Mouse (Mus musculus) hindbrain, embryonic 15.5 days (tissue): Measurements from ENCODE around the gene Cd300lg. TPM values are rescaled to one million over a fixed set of nuclear protein-coding genes. Genes with fewer than 3 reads are reported as not detected.
A peak's percentile ranks its signal among the peaks of the same experiment; 100 is the strongest.

Source experiments
- ATAC-seq: fragments of 200-750 bp; cut with Nextera tagmentation; 2 replicates; pipeline ENCODE4 v1.8.0; 2017; ENCODE audit warnings: low read depth, moderate number of reproducible peaks, moderate TSS enrichment; ENCODE audit not compliant: low FRiP score
- H3K27ac ChIP-seq: fragments of 300-500 bp; sonication (generic); replicated peaks from 2 replicates; pipeline ENCODE4 v1.5.1; 2015; ENCODE audit warnings: mild to moderate bottlenecking, inconsistent platforms
- H3K27me3 ChIP-seq: fragments of 300-500 bp; sonication (generic); 2 replicates; pipeline ENCODE4 v1.6.1; 2015; ENCODE audit warnings: control low read depth, inconsistent platforms
- H3K36me3 ChIP-seq: fragments of 300-500 bp; sonication (generic); 2 replicates; pipeline ENCODE4 v1.6.1; 2015; ENCODE audit warnings: control low read depth, inconsistent platforms
- H3K4me1 ChIP-seq: fragments of 300-500 bp; sonication (generic); replicated peaks from 2 replicates; pipeline ENCODE4 v1.6.1; 2015; ENCODE audit warnings: control low read depth, inconsistent platforms
- H3K4me2 ChIP-seq: fragments of 300-500 bp; sonication (generic); 2 replicates; pipeline ENCODE4 v1.6.1; 2015; ENCODE audit warnings: moderate library complexity, mild to moderate bottlenecking, inconsistent platforms
- H3K4me3 ChIP-seq: fragments of 300-500 bp; sonication (generic); 2 replicates; pipeline ENCODE4 v1.5.1; 2015; ENCODE audit warnings: mild to moderate bottlenecking, inconsistent platforms
- H3K9ac ChIP-seq: fragments of 300-500 bp; sonication (generic); 2 replicates; pipeline ENCODE4 v1.6.1; 2015; ENCODE audit warnings: inconsistent platforms
- H3K9me3 ChIP-seq: fragments of 300-500 bp; sonication (generic); 2 replicates; pipeline ENCODE4 v1.6.1; 2016; ENCODE audit warnings: control low read depth, inconsistent platforms
- WGBS: fragments of 180-500 bp; shearing (Covaris S2); methylation state at CpG from one replicate; pipeline ENCODE4 v1.1.7; 2015; 5-methylcytosine and 5-hydroxymethylcytosine counted together
- polyA plus RNA-seq: library from polyadenylated mRNA; unstranded; fragments of >200 nt; fragmentation: Nextera tagmentation; extraction: Ambion mirVana; gene quantifications from 2 replicates; pipeline ENCODE4 v1.2.1, GENCODE M21; 2015

Gene Cd300lg
- polyA plus RNA-seq, 1 experiment from 2014 or later: 0.43 TPM

- Histone ChIP-seq H3K9me3 (no peaks in the 10 kb centered on the region), H3K9ac (no peak overlapping the region), H3K4me1 (peaks cover 9% of the 10 kb centered on the region), H3K4me3 (no peak overlapping the region), H3K27me3 (no peaks in the 10 kb centered on the region), H3K36me3 (no peaks in the 10 kb centered on the region), H3K4me2 (no peak overlapping the region), H3K27ac (no peak overlapping the region)
- 73% methylated on average over 4 of the region's 4 CpGs for WGBS
- ATAC-seq: no peak
Measured at GRCm38 (mm10) chr11:102040646-102041045, 663 bp upstream of the Cd300lg start.

GRCm38 (mm10) chr11:102042971-102043370 lies 1.7 kb downstream of the Cd300lg start:
- Histone ChIP-seq H3K27ac (no peak overlapping the region), H3K9ac (no peak overlapping the region), H3K4me2 (no peak overlapping the region), H3K4me1 (peaks cover 9% of the 10 kb centered on the region), H3K36me3 (no peaks in the 10 kb centered on the region), H3K4me3 (no peak overlapping the region), H3K27me3 (no peaks in the 10 kb centered on the region), H3K9me3 (no peaks in the 10 kb centered on the region)
- 91% methylated on average over 13 of the region's 14 CpGs for WGBS
- ATAC-seq: no peak

DNA sequence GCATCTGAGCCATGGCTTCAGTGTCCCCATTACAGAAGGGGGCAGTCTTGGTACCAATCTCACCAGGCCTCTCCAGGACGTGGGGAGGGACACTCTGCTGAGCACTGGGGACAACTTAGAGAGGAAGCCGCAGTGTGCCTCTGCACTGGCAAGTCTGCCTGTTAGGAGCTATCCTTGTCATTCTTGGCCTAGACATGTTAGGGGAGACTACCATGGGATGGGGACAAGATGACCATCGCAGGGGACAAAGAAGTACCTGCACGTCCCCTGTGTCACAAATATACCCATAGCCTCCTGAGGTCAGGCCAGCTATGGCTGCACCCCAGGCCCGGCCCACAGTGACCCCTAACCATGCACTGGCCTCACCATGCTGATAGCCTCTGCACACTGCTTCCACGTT lies 2.1 kb downstream of the Cd300lg start:
- Histone ChIP-seq H3K9me3 (no peaks in the 10 kb centered on the region), H3K27me3 (no peaks in the 10 kb centered on the region), H3K4me2 (no peak overlapping the region), H3K4me3 (no peak overlapping the region), H3K4me1 (peaks cover 9% of the 10 kb centered on the region), H3K36me3 (no peaks in the 10 kb centered on the region), H3K9ac (no peak overlapping the region), H3K27ac (no peak overlapping the region)
- 82% methylated on average over 6 of the region's 6 CpGs for WGBS
- ATAC-seq: no peak

GRCm38 (mm10) chr11:102044691-102045212 lies 3.4 kb downstream of the Cd300lg start:
- H3K4me3 ChIP-seq: no peak overlapping the region
- H3K4me1 ChIP-seq: peaks cover 7% of the 10 kb centered on the region
- H3K27ac ChIP-seq: no peak overlapping the region
- ATAC-seq: no peak
- H3K4me2 ChIP-seq: no peak overlapping the region
- no peaks in the 10 kb centered on the region for H3K27me3 ChIP-seq
- no peak overlapping the region for H3K9ac ChIP-seq
- H3K36me3 ChIP-seq: no peaks in the 10 kb centered on the region
- 91% methylated on average over 7 of the region's 7 CpGs for WGBS
- H3K9me3 ChIP-seq: no peaks in the 10 kb centered on the region

DNA sequence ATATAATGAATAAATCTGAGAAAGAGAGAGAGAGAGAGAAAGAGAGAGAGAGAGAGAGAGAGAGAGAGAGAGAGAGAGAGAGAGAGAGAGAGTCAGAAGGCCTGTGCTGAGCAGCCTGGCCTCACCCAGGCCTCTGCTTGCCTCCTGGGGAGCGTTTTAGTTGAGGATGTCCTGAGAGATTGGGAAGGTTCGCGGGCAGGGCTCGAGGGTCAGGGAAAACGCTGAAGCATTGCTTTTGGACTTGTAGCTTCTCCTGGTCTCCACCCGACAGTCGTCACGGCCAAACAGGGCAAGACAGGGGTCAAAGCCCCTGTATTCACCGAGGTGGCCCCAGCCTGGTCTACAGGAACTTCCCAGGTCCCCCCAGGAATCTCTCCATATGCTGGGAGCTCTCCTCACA lies 5.3 kb downstream of the Cd300lg start:
- no peak for ATAC-seq

DNA sequence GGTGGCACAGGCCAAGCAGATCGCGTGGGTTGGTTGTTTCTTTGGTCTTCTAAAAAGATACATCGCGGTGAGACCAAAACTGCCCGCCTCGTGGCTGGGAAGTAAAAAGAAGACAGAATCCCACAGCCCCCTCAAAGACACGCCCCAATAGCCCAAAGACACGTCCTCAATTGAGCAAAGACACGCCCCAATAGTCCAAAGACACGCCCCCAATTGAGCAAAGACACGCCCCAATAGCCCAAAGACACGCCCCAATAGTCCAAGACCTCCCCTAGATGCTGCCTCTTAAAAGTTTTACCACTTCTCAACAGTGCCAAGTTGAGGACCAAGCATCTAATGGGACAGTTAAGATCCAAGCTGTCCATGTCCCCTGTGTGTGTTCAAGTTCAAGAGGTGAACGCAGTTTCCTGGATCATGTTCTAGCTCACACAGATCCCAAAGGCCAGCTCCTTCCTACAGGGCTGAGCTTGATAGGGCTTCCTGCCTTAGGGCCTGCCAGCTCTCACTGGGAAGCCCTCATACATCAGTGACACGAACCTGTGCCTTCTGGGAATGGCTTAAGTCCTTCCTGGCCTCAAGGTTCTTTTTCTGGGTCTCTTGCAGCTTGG lies 8.7 kb downstream of the Cd300lg start:
- Histone ChIP-seq H3K9me3 (no peaks in the 10 kb centered on the region), H3K27me3 (no peaks in the 10 kb centered on the region), H3K4me3 (no peak overlapping the region), H3K9ac (no peak overlapping the region), H3K27ac (no peak overlapping the region), H3K4me2 (no peak overlapping the region), H3K4me1 (no peaks in the 10 kb centered on the region), H3K36me3 (no peaks in the 10 kb centered on the region)
- 51% methylated on average over 14 of the region's 14 CpGs for WGBS
- no peak for ATAC-seq

More for the DNA sequence above, 5.3 kb downstream of the Cd300lg start:
- Histone ChIP-seq H3K27me3 (no peaks in the 10 kb centered on the region), H3K4me1 (no peaks in the 10 kb centered on the region), H3K36me3 (no peaks in the 10 kb centered on the region), H3K9me3 (no peaks in the 10 kb centered on the region), H3K4me2 (no peak overlapping the region), H3K27ac (no peak overlapping the region), H3K4me3 (no peak overlapping the region), H3K9ac (no peak overlapping the region)
- WGBS: 83% methylated on average over 9 of the region's 9 CpGs

DNA sequence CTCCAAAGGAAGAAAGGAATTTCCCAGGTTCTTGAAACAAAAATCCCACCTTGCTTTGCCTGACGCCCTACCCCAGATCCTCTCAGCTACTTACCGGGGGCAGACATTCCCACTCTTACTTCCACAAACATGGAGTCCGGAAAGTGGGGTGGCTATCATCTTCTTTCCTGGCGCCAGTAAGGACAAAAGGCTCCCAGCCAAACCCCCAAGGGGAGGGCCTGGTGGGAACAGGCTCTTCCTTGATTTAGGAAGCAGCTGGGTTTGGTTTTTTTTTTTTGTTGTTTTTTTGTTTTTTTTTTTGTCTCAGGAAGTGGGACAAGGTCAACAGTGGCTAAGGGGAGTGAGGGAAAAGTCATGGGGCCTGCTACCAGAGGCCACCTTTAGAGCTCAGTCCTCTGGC lies 10.2 kb downstream of the Cd300lg start:
- Histone ChIP-seq H3K36me3 (no peaks in the 10 kb centered on the region), H3K4me2 (no peak overlapping the region), H3K4me1 (no peaks in the 10 kb centered on the region), H3K4me3 (no peak overlapping the region), H3K9ac (no peak overlapping the region), H3K9me3 (no peaks in the 10 kb centered on the region), H3K27me3 (no peaks in the 10 kb centered on the region), H3K27ac (no peak overlapping the region)
- 82% methylated on average over 4 of the region's 4 CpGs for WGBS
- no peak for ATAC-seq

DNA sequence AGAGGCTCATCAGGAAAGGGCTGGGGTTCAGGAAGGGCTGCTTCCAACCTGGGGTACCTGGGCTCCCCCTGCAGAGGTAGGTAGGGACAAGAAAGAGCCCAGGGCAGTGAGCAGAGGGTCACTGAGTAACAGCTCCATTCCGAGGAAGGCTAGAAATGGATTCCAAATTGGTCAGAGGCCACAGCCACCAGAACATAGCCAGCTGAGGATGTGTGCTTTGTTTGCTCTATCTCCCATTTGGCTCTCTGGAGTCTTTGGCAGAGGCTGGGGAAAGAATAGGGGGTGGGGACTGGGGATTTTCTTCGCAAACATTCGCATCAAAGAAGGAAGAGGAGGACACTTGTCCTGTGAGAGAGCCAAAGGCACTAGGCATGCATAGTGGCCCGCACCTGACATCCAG lies 10.6 kb downstream of the Cd300lg start:
- H3K9ac ChIP-seq: no peak overlapping the region
- H3K27me3 ChIP-seq: no peaks in the 10 kb centered on the region
- no peak for ATAC-seq
- no peaks in the 10 kb centered on the region for H3K9me3 ChIP-seq
- H3K36me3 ChIP-seq: no peaks in the 10 kb centered on the region
- H3K4me1 ChIP-seq: no peaks in the 10 kb centered on the region
- WGBS: 53% methylated on average over 4 of the region's 4 CpGs
- no peak overlapping the region for H3K27ac ChIP-seq
- H3K4me2 ChIP-seq: no peak overlapping the region
- no peak overlapping the region for H3K4me3 ChIP-seq

DNA sequence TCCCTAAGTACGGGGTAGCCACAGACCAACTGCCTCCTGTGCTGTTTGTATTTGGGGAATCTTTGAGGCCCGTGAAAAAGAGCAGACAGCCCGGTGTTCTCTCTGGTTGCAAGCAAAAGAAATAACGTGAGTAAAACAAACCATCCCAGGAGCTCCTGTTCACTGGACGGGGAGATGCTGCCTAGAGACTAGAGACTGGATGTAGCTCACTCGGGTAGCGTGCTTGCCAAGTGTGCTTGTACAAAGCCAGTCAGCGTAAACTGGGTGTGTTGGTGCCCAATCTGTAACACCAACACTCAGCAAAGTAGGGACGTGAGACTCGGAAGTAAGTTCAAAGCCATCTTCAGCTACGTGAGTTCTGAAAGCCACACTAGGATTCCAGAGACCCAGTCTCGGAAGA lies 11.4 kb downstream of the Cd300lg start:
- no peaks in the 10 kb centered on the region for H3K4me1 ChIP-seq
- H3K4me3 ChIP-seq: no peak overlapping the region
- no peak overlapping the region for H3K9ac ChIP-seq
- no peak for ATAC-seq
- no peak overlapping the region for H3K27ac ChIP-seq
- no peak overlapping the region for H3K4me2 ChIP-seq
- H3K27me3 ChIP-seq: no peaks in the 10 kb centered on the region
- 83% methylated on average over 12 of the region's 12 CpGs for WGBS
- H3K9me3 ChIP-seq: no peaks in the 10 kb centered on the region
- H3K36me3 ChIP-seq: no peaks in the 10 kb centered on the region

DNA sequence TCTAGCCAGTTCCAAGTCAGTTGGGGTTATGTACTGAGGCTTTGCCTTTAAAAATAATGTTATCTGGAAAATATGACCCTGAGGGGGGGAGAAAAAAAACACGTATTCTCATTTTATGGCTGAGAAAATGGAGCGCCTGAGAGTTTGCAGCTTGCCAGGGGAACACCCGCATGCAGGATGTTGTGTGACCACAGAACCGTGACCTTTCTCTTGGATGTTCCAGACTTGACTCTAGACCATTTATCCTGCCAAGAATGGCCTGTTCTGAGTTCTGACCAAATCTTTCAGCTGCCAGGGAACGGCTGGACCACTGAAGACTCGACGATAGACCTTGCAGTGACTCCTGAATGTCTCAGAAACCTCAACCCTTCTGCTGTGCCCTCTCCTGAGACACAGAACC lies 11.9 kb downstream of the Cd300lg start:
- ATAC-seq: no peak
- Histone ChIP-seq H3K36me3 (no peaks in the 10 kb centered on the region), H3K4me3 (no peak overlapping the region), H3K9me3 (no peaks in the 10 kb centered on the region), H3K27me3 (no peaks in the 10 kb centered on the region), H3K4me1 (no peaks in the 10 kb centered on the region), H3K27ac (no peak overlapping the region), H3K4me2 (no peak overlapping the region), H3K9ac (no peak overlapping the region)
- 79% methylated on average over 7 of the region's 7 CpGs for whole genome bisulfite sequencing

DNA sequence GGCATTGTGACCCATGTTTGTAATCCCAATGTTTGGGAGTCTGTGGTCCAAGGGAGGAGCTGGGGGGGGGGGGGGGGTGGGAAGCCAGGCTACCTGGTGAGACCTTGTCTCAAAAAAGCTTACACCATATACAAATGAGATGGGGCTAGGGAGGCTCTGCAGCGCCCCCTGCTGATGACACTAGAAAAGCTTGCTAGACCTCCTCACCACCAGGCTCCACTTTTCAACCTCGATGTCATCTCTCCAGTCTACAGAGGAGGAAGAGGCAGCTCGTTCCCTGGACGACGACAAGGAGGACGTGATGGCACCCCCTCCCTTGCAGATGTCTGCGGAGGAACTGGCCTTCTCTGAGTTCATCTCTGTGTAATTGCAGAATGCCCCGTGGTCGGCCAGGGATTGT lies 12.5 kb downstream of the Cd300lg start:
- 21% methylated on average over 9 of the region's 9 CpGs for WGBS

DNA sequence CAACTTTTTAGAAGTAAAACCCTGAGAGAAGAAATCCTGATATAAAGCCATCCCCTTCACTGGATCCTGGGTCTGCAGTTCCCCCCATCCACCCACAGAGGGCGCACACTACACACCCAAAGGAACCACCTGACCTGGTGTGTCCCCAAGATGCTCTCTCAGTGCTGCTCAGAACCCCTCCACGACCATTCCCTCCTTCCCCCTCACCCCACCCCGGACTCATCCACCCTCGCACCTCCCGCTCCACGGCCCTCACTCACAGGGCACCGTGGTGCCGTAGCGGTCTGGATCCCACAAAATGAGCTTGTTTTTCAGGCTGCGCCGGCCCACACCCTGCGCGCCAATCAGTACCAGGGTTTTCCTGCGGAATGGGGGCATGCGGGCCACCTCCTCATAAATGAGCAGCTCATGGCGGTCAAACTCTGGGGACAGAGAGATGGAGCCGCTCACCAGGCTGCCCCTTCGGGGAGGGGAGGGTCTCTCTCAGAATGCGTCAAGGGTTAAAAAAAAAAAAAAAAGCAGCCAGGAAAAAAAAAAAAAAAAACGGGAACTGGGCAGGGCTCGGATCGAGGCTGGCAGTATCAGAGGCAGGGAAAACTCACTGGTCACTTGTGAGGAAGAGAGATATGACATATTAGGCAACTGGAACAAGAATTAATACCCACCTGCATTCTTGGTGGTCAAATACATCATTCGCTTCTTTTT lies 20.1 kb downstream of the Cd300lg start:
- WGBS: 2% methylated on average over 23 of the region's 23 CpGs
- H3K4me2 ChIP-seq: peak overlapping the region; percentile 90
- H3K4me1 ChIP-seq: peaks cover 10% of the 10 kb centered on the region
- peaks cover 10% of the 10 kb centered on the region; the same call in 1 of the 2 replicates for H3K27me3 ChIP-seq
- H3K9me3 ChIP-seq: no peaks in the 10 kb centered on the region
- H3K36me3 ChIP-seq: peaks cover 38% of the 10 kb centered on the region
- H3K9ac ChIP-seq: peak overlapping the region; percentile 53
- H3K4me3 ChIP-seq: peak overlapping the region; percentile 43
- 0 out of 2 replicates have a peak overlapping the region, but pooled peaks have one; percentile 26 for H3K27ac ChIP-seq
- peak; percentile 70 for ATAC-seq

More for the DNA sequence above, 12.5 kb downstream of the Cd300lg start:
- no peak overlapping the region for H3K27ac ChIP-seq
- 0 out of 2 replicates have a peak, but pooled peaks cover 3% of the 10 kb centered on the region for H3K36me3 ChIP-seq
- H3K9me3 ChIP-seq: no peaks in the 10 kb centered on the region
- no peaks in the 10 kb centered on the region for H3K27me3 ChIP-seq
- no peak overlapping the region for H3K4me2 ChIP-seq
- H3K4me3 ChIP-seq: no peak overlapping the region
- ATAC-seq: no peak
- no peak overlapping the region for H3K9ac ChIP-seq
- no peaks in the 10 kb centered on the region for H3K4me1 ChIP-seq
